Mouse (Mus musculus) stomach, embryonic 15.5 days (tissue): ENCODE results near the gene Rnf208. TPM values are rescaled to one million over a fixed set of nuclear protein-coding genes. Genes with fewer than 3 reads are reported as not detected.

Source experiments
- ATAC-seq: fragments of 200-750 bp; cut with Nextera tagmentation; 2 replicates; pipeline ENCODE4 v1.8.0; 2017; ENCODE audit warnings: low read depth, moderate number of reproducible peaks, moderate TSS enrichment; ENCODE audit not compliant: insufficient read depth, low FRiP score
- H3K27ac ChIP-seq: fragments of 300-500 bp; sonication (generic); 2 replicates; pipeline ENCODE4 v1.5.1; 2015; ENCODE audit warnings: mild to moderate bottlenecking, inconsistent platforms
- H3K27me3 ChIP-seq: fragments of 300-500 bp; sonication (generic); replicated peaks from 2 replicates; pipeline ENCODE4 v1.6.1; 2015; ENCODE audit warnings: inconsistent platforms
- H3K36me3 ChIP-seq: fragments of 300-500 bp; sonication (generic); 2 replicates; pipeline ENCODE4 v1.6.1; 2015; ENCODE audit warnings: inconsistent platforms
- H3K4me1 ChIP-seq: fragments of 300-500 bp; sonication (generic); 2 replicates; pipeline ENCODE4 v1.6.1; 2015; ENCODE audit warnings: inconsistent platforms
- H3K4me2 ChIP-seq: fragments of 300-500 bp; sonication (generic); 2 replicates; pipeline ENCODE4 v1.6.1; 2015; ENCODE audit warnings: mild to moderate bottlenecking, inconsistent platforms
- H3K4me3 ChIP-seq: fragments of 300-500 bp; sonication (generic); replicated peaks from 2 replicates; pipeline ENCODE4 v1.5.1; 2015; ENCODE audit warnings: inconsistent platforms
- H3K9ac ChIP-seq: fragments of 300-500 bp; sonication (generic); 2 replicates; pipeline ENCODE4 v1.6.1; 2015; ENCODE audit warnings: inconsistent platforms
- H3K9me3 ChIP-seq: fragments of 300-500 bp; sonication (generic); 2 replicates; pipeline ENCODE4 v1.6.1; 2016; ENCODE audit warnings: inconsistent platforms
- WGBS: fragments of 180-500 bp; shearing (Covaris S2); methylation state at CpG from one replicate; pipeline ENCODE4 v1.1.7; 2015; 5-methylcytosine and 5-hydroxymethylcytosine counted together
- polyA plus RNA-seq: library from polyadenylated mRNA; unstranded; fragments of >200 nt; fragmentation: Nextera tagmentation; extraction: Ambion mirVana; gene quantifications from 2 replicates; pipeline ENCODE4 v1.2.1, GENCODE M21; 2015

The Rnf208 gene
- polyA plus RNA-seq, 1 experiment from 2014 or later: 13.7 TPM

GRCm38 (mm10) chr2:25287927-25288649 is 46.0 kb downstream of the Rnf208 start, which contains the start of gene Tmem210:
Gene Tmem210 (plus strand): TSS chr2:25288145.
- peaks cover 49% of the 10 kb centered on the region for H3K27me3 ChIP-seq
- H3K27ac ChIP-seq: peak within 1 kb of the TSS; percentile 92
- 80% methylated on average over 6 of the region's 6 CpGs for WGBS
- H3K36me3 ChIP-seq: peaks cover 22% of the 10 kb centered on the region
- H3K4me2 ChIP-seq: peak within 1 kb of the TSS; percentile 24; the same call in 1 of the 2 replicates
- no peak within 1 kb of the TSS for H3K4me3 ChIP-seq
- ATAC-seq: no peak
- H3K9ac ChIP-seq: no peak within 1 kb of the TSS
- H3K9me3 ChIP-seq: no peaks in the 10 kb centered on the region
- peaks cover 44% of the 10 kb centered on the region for H3K4me1 ChIP-seq

GRCm38 (mm10) chr2:25288734-25289345 is 46.8 kb downstream of the Rnf208 start:
- H3K4me3 ChIP-seq: no peak overlapping the region
- H3K27me3 ChIP-seq: peaks cover 49% of the 10 kb centered on the region
- no peaks in the 10 kb centered on the region for H3K9me3 ChIP-seq
- ATAC-seq: no peak
- H3K27ac ChIP-seq: no peak overlapping the region
- no peak overlapping the region for H3K9ac ChIP-seq
- H3K36me3 ChIP-seq: peaks cover 18% of the 10 kb centered on the region
- H3K4me1 ChIP-seq: peaks cover 44% of the 10 kb centered on the region
- 80% methylated on average over 7 of the region's 7 CpGs for WGBS
- H3K4me2 ChIP-seq: no peak overlapping the region

- H3K9ac ChIP-seq: no peak within 1 kb of the TSS
- H3K9me3 ChIP-seq: no peaks in the 10 kb centered on the region
- peaks cover 12% of the 10 kb centered on the region; the same call in 1 of the 2 replicates for H3K36me3 ChIP-seq
- H3K4me3 ChIP-seq: peak within 1 kb of the TSS; percentile 26
- H3K27me3 ChIP-seq: peaks cover 49% of the 10 kb centered on the region
- WGBS: 14% methylated on average over 11 of the region's 11 CpGs
- H3K4me2 ChIP-seq: peak within 1 kb of the TSS; percentile 66
- H3K4me1 ChIP-seq: peaks cover 44% of the 10 kb centered on the region
- H3K27ac ChIP-seq: peak within 1 kb of the TSS; percentile 9; the same call in 1 of the 2 replicates
- ATAC-seq: no peak
Observed at GRCm38 (mm10) chr2:25289651-25290050, 47.6 kb downstream of the Rnf208 start, which contains the start of gene Lrrc26. Gene Lrrc26 (plus strand): TSS chr2:25289915.

GRCm38 (mm10) chr2:25290101-25290815 is 48.2 kb downstream of the Rnf208 start:
- Histone ChIP-seq H3K4me2 (peak overlapping the region; percentile 66), H3K4me3 (peak overlapping the region; percentile 26), H3K4me1 (peaks cover 44% of the 10 kb centered on the region), H3K9me3 (no peaks in the 10 kb centered on the region), H3K36me3 (peaks cover 6% of the 10 kb centered on the region; the same call in 1 of the 2 replicates), H3K27me3 (peaks cover 49% of the 10 kb centered on the region), H3K9ac (no peak overlapping the region), H3K27ac (peak overlapping the region; percentile 9; the same call in 1 of the 2 replicates)
- ATAC-seq: no peak
- WGBS: 2% methylated on average over 54 of the region's 54 CpGs

- no peak for ATAC-seq
- peak overlapping the region; percentile 66 for H3K4me2 ChIP-seq
- peak overlapping the region; percentile 26 for H3K4me3 ChIP-seq
- H3K4me1 ChIP-seq: peaks cover 41% of the 10 kb centered on the region
- H3K36me3 ChIP-seq: peaks cover 1% of the 10 kb centered on the region; the same call in 1 of the 2 replicates
- WGBS: under 1% methylated on average over 18 of the region's 18 CpGs
- no peak overlapping the region for H3K9ac ChIP-seq
- H3K9me3 ChIP-seq: no peaks in the 10 kb centered on the region
- H3K27me3 ChIP-seq: peaks cover 52% of the 10 kb centered on the region
- H3K27ac ChIP-seq: peak overlapping the region; percentile 9; the same call in 1 of the 2 replicates
Observed at GRCm38 (mm10) chr2:25290816-25291130, 48.7 kb downstream of the Rnf208 start.

- Histone ChIP-seq H3K4me3 (peak overlapping the region; percentile 38), H3K9ac (no peak overlapping the region), H3K27ac (no peak overlapping the region; the same call in 1 of the 2 replicates), H3K4me2 (peak overlapping the region; percentile 66), H3K4me1 (peaks cover 37% of the 10 kb centered on the region), H3K9me3 (no peaks in the 10 kb centered on the region), H3K27me3 (peaks cover 58% of the 10 kb centered on the region), H3K36me3 (no peaks in the 10 kb centered on the region)
- ATAC-seq: no peak
- 6% methylated on average over 32 of the region's 32 CpGs for WGBS
Observed at GRCm38 (mm10) chr2:25291184-25292053, 49.4 kb downstream of the Rnf208 start.

- Histone ChIP-seq H3K27me3 (peaks cover 62% of the 10 kb centered on the region), H3K4me1 (peaks cover 37% of the 10 kb centered on the region), H3K36me3 (no peaks in the 10 kb centered on the region), H3K9me3 (no peaks in the 10 kb centered on the region), H3K4me3 (peak overlapping the region; percentile 38), H3K9ac (no peak overlapping the region), H3K4me2 (peak overlapping the region; percentile 66), H3K27ac (no peak overlapping the region)
- 5% methylated on average over 40 of the region's 43 CpGs for WGBS
- ATAC-seq: no peak
Observed at GRCm38 (mm10) chr2:25292054-25292544, 50.0 kb downstream of the Rnf208 start.

GRCm38 (mm10) chr2:25292856-25293255 is 50.8 kb downstream of the Rnf208 start:
- H3K4me3 ChIP-seq: peak overlapping the region; percentile 38
- no peak overlapping the region for H3K9ac ChIP-seq
- WGBS: 0% methylated on average over 1 of the region's 1 CpGs

GRCm38 (mm10) chr2:25293706-25294105 is 51.7 kb downstream of the Rnf208 start:
- WGBS: 66% methylated on average over 9 of the region's 9 CpGs
- Histone ChIP-seq H3K36me3 (no peaks in the 10 kb centered on the region), H3K9me3 (no peaks in the 10 kb centered on the region), H3K9ac (no peak overlapping the region), H3K4me3 (no peak overlapping the region), H3K4me1 (peaks cover 33% of the 10 kb centered on the region), H3K27ac (no peak overlapping the region), H3K27me3 (peaks cover 54% of the 10 kb centered on the region), H3K4me2 (no peak overlapping the region)
- ATAC-seq: no peak

More at GRCm38 (mm10) chr2:25292856-25293255, 50.8 kb downstream of the Rnf208 start:
- Histone ChIP-seq H3K4me2 (peak overlapping the region; percentile 66), H3K27me3 (peaks cover 61% of the 10 kb centered on the region), H3K27ac (no peak overlapping the region), H3K4me1 (peaks cover 33% of the 10 kb centered on the region), H3K9me3 (no peaks in the 10 kb centered on the region), H3K36me3 (no peaks in the 10 kb centered on the region)
- no peak for ATAC-seq
